Mouse (Mus musculus): ENCODE results near the gene Prep.

Gene Prep

GRCm38 (mm10) chr10:45181344-45181743, 114.3 kb downstream of the Prep start:
- DNase-seq (ENCODE audit: low read depth) = no peak

- peak; percentile 13 for DNase-seq (ENCODE audit: low read depth)
Observed at GRCm38 (mm10) chr10:45185457-45185856, 118.5 kb downstream of the Prep start.

GRCm38 (mm10) chr10:45193330-45194310, 126.6 kb downstream of the Prep start:
- DNase-seq (ENCODE audit: low read depth) = no peak

- DNase-seq (ENCODE audit: low read depth) = no peak
Observed at GRCm38 (mm10) chr10:45194531-45194930, 127.5 kb downstream of the Prep start.

- DNase-seq (ENCODE audit: low read depth) = peak; percentile 79
Observed at GRCm38 (mm10) chr10:45204582-45204981, 137.6 kb downstream of the Prep start.

- no peak for DNase-seq (ENCODE audit: low read depth)
Observed at GRCm38 (mm10) chr10:45210201-45210600, 143.2 kb downstream of the Prep start.

- peak; percentile 93 for DNase-seq (ENCODE audit: low read depth)
Observed at GRCm38 (mm10) chr10:45216676-45217075, 149.7 kb downstream of the Prep start.

Data from 416B (cell line).